Mouse (Mus musculus) gastrocnemius, postnatal 10 days (tissue): ENCODE data around the gene Fgf23. TPM values are rescaled to one million over a fixed set of nuclear protein-coding genes. Genes with fewer than 3 reads are reported as not detected.

Experiments used
- DNase-seq: peaks from one replicate; pipeline ENCODE4 v3.0.0; 2021; ENCODE audit warnings: mixed read lengths
- total RNA-seq, 2 experiments: library from RNA; stranded (reverse); gene quantifications; 2 replicates each; pipeline ENCODE4 v1.2.3; 2021

Fgf23 gene
- total RNA-seq, 2 experiments from 2014 or later: 0.14 TPM; not detected in 1

GRCm38 (mm10) chr6:127114753-127115456, 42.2 kb downstream of the Fgf23 start:
- DNase-seq: no peak

- no peak for DNase-seq
Observed at GRCm38 (mm10) chr6:127122221-127122806, 49.6 kb downstream of the Fgf23 start.

- DNase-seq: no peak
Observed at GRCm38 (mm10) chr6:127122996-127123395, 50.3 kb downstream of the Fgf23 start.

GRCm38 (mm10) chr6:127123506-127123905, 50.8 kb downstream of the Fgf23 start:
- DNase-seq: no peak

- DNase-seq: no peak
Observed at GRCm38 (mm10) chr6:127129659-127130058, 57.0 kb downstream of the Fgf23 start.

GRCm38 (mm10) chr6:127130377-127130776, 57.7 kb downstream of the Fgf23 start:
- DNase-seq: no peak

Other genes starting within 250 kb of the Fgf23 start
- 100 to 1,000 TPM; 241 to 292 TPM for gene Ndufa9, start 223.8 kb upstream of the Fgf23 start, total RNA-seq
- not detected for gene Akap3, start 219.8 kb upstream of the Fgf23 start, total RNA-seq
- not detected for gene Dyrk4, start 151.1 kb upstream of the Fgf23 start, total RNA-seq
- gene Rad51ap1, start 133.3 kb upstream of the Fgf23 start, total RNA-seq: 10 to 100 TPM in 1 of 2 experiments, 1 to 10 TPM in 1; 7.0 to 10.1 TPM
- 10 to 100 TPM in 1 of 2 experiments, 1 to 10 TPM in 1; 8.7 to 10.3 TPM for gene D6Wsu163e, start 132.9 kb upstream of the Fgf23 start, total RNA-seq
- 1 to 10 TPM; 5.2 to 9.8 TPM for gene Fgf6, start 57.3 kb upstream of the Fgf23 start, total RNA-seq
- gene Tigar, start 36.7 kb downstream of the Fgf23 start, total RNA-seq: 1 to 10 TPM; 8.3 to 8.9 TPM
- 10 to 100 TPM; 33.2 to 52.1 TPM for gene Ccnd2, start 79.3 kb downstream of the Fgf23 start, total RNA-seq